Mouse (Mus musculus) retina, embryonic 14.5 days (tissue): ENCODE measurements around the gene Pigx.

ENCODE experiments used
- DNase-seq: peaks from one replicate; pipeline ENCODE4 v3.0.0-alpha.2; 2015; ENCODE audit warnings: low spot score

The Pigx gene

GRCm38 (mm10) chr16:32099638-32100150 lies at the start of gene Pigx, which contains the start of gene Cep19:
Gene Pigx (minus strand): TSS chr16:32099740.
Gene Cep19 (plus strand): TSS chr16:32099800.
- DNase-seq, result peak; percentile 95

DNA sequence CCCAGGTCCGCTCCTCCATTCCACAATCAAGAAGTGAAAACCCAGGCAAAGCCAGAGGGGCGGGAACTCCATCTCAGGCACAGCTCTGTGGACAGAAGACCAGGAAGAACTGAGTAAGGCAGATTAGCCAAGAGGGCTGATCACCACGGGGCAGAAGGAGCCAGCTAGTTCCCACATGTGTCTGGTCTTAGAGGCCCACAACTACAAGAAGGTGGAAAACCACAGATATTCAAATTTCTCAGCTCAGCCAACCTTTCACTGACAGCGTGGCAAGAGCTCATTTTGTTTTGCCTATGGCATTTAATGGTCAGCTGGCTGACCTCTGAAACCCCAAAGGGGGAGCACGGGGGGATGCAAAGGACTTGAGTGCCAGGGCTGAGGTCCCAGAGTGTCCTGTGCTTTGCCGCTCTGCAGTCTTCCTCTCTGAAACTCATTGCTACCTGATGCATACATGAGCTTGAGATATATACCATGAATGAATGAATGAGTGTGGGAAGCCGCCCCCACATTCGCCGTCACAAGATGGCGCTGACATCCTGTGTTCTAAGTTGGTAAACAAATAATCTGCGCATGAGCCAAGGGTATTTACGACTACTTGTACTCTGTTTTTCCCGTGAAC lies 48.2 kb upstream of the Pigx start:
- DNase-seq, result no peak

- no peak for DNase-seq
These were observed 45.1 kb upstream of the Pigx start for GRCm38 (mm10) chr16:32144592-32144991.

DNA sequence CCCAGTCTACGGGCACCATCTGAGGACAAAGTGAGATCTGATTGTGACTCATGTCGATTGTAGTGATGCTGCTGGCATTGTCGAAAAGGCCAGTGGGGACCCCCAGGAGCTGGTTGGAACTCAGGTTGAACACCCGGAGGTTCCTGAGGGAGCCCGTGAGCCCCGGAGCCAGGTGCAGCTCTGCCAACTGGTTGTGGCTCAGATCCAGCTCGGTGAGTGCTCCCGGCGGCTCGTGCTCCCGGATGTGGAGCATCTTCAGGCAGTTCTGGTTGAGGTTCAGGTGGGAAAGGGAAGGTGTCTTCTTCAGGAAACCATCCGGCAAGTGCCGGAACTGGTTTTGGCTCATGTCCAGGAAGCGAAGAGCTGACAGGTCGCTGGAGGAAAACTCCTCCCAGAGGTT lies 44.2 kb upstream of the Pigx start:
- no peak for DNase-seq

- no peak for DNase-seq
These were observed 39.4 kb upstream of the Pigx start for GRCm38 (mm10) chr16:32138954-32139353.

GRCm38 (mm10) chr16:32135842-32136357 lies 36.4 kb upstream of the Pigx start:
- DNase-seq, result no peak

GRCm38 (mm10) chr16:32133148-32133547 lies 33.6 kb upstream of the Pigx start:
- DNase-seq, result no peak

GRCm38 (mm10) chr16:32130190-32130826 lies 30.8 kb upstream of the Pigx start:
- no peak for DNase-seq

DNA sequence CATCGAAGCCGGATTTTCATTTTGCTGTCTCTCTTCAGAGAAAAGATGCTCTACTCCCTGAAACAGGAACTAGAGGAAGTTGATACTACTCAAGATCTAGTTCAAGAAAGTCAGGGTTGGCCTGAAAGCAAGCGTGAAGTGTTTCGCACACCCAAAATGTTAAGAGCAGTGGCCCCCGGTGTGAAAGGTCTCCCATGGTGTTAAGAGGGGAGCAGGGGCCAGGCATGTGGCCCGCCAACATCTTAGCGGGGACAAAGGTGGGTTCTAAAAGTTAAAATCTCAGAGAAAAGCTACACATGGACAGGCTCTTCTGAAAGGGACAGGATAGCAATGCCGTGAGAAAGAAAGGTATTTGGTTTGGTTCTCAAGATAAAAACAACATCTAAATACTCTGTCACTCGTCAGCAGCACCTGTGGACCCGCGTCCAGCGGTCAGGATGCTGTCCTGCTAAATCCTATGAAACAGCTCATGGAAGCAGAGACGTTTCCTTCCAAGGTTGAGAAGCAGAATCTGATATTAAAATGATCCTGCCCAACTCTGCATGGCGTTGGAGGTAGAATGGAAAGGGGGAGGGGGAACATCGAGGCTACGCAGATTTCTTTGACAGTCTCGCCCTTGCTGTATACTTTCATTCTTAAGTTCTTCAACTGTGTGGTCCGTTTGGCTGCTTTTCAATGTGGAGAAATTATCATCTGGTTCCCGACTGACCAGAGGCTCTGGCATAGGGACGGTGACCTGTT lies 30.1 kb upstream of the Pigx start:
- no peak for DNase-seq

GRCm38 (mm10) chr16:32127046-32127445 lies 27.5 kb upstream of the Pigx start:
- no peak for DNase-seq

DNA sequence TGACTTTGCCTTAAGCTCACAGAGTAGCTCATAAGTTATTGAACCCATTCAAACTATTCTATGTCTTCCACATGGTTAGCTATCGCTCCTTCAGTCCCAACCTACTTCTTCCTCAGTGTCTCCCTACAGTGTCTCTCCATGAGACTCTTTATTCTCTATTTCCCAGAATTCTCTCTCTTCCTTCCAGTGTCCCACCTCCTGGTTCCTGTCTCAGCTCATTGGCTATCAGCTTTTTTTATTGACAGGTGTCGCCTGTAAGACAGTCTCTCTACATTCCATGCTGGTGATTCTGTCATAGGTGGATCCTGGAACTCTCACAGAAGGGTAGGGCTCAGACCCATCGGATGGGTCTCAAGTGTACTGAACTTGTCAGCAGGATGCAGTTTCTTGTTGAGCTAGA lies 25.8 kb upstream of the Pigx start:
- DNase-seq, result no peak

- DNase-seq, result no peak
These were observed 25.1 kb upstream of the Pigx start for GRCm38 (mm10) chr16:32124444-32125335.

GRCm38 (mm10) chr16:32124020-32124419 lies 24.5 kb upstream of the Pigx start:
- DNase-seq, result no peak

- no peak for DNase-seq
These were observed 20.9 kb upstream of the Pigx start for GRCm38 (mm10) chr16:32120454-32120853.

GRCm38 (mm10) chr16:32116186-32116585 lies 16.6 kb upstream of the Pigx start:
- DNase-seq, result no peak

- no peak for DNase-seq
These were observed 16.2 kb upstream of the Pigx start for GRCm38 (mm10) chr16:32115781-32116180.

- peak; percentile 91 for DNase-seq
These were observed 15.6 kb upstream of the Pigx start for GRCm38 (mm10) chr16:32114968-32115695.

GRCm38 (mm10) chr16:32114406-32114805 lies 14.9 kb upstream of the Pigx start:
- DNase-seq, result no peak

- no peak for DNase-seq
These were observed 14.1 kb upstream of the Pigx start for GRCm38 (mm10) chr16:32113541-32114218.

DNA sequence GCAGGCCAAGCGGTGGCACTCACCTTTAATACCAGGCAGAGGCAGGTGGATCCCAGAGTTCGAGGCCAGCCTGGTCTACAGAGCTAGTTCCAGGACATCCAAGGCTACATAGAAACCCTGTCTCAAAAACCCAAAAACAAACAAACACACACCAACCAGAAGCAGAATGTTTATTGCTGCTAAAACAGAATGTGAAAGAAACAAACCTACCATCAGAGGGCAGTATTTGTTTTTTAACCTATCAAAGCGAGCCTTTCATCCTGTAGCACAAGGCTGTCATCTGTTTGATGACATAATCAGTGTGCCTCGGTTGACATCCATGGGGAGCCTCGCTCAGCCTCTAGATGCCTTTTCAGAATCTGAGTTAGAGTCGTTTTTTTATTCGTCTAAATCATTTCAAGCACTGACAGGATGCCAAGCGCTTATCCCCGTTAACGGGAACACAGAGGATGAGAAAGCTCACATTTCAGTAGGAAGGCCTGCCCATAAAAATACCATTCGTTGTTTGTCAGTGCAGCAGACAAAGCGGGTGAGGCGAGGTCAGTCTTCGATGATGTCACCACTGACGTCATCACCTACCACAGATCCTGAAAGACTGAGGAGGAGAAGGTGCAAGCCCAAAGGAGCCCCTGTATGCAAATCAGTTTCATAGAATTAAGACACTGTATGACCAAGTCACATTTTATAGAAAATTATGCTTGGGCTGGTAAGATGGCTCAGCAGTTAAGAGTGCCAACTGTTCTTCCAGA lies 11.6 kb upstream of the Pigx start:
- peak; percentile 34 for DNase-seq
